Mouse (Mus musculus) spleen, embryonic (tissue): Measurements from ENCODE around the gene Bmp7.

ENCODE experiments used
- CTCF ChIA-PET: fragments of 350-600 bp; sonication (Branson Sonifier 250); formaldehyde crosslinking; loops from one replicate; lab custom pipeline; 2022; lab: Charles Lee

Gene Bmp7

GRCm38 (mm10) chr2:172911157-172911556, 29.0 kb downstream of the Bmp7 start:
- CTCF ChIA-PET = no interaction called here

GRCm38 (mm10) chr2:172909463-172909862, 30.7 kb downstream of the Bmp7 start:
- CTCF ChIA-PET = no interaction called here

DNA sequence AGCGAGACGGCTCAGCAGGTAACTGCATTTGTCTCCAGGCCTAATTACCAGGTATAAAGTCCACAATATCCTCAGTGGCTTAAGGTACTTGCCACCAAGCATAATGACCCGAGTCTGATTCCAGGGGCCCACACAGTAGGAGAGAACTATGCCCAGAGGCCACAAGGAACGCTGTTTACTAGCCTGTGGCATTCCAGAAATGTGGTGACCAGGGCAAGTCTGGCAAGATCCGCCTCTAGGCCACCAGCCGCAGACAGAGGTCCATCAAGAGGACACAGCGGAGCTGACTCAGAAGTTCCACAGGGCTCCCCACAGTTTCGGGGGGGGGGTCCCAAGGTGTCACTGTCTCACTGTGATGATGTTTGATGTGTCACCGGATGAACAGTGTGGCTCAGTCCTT, 34.0 kb downstream of the Bmp7 start:
- CTCF ChIA-PET = no interaction called here

DNA sequence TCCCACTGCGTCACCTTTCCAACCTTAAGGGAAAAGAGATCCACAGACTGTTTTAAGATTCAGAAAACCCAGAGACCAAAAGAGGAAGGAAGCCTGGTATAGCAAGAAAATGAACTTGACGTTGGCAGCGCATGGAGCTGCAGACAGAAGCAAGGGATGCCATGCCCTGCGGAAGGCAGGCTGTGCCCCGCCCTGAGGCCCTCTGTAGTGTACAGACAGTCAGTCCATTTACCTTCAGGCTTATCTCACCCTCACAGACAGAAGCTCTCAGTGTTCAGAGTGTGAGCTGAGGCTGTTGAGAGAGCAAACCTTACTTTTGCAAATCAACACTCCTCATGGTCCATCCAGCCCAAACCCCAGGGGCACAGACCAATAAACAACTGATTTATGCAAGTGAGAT, 35.1 kb downstream of the Bmp7 start:
- CTCF ChIA-PET = no interaction called here

- CTCF ChIA-PET = no interaction called here
Measured at GRCm38 (mm10) chr2:172904614-172905013, 35.5 kb downstream of the Bmp7 start.

- CTCF ChIA-PET = no interaction called here
Measured at GRCm38 (mm10) chr2:172903523-172903922, 36.6 kb downstream of the Bmp7 start.

DNA sequence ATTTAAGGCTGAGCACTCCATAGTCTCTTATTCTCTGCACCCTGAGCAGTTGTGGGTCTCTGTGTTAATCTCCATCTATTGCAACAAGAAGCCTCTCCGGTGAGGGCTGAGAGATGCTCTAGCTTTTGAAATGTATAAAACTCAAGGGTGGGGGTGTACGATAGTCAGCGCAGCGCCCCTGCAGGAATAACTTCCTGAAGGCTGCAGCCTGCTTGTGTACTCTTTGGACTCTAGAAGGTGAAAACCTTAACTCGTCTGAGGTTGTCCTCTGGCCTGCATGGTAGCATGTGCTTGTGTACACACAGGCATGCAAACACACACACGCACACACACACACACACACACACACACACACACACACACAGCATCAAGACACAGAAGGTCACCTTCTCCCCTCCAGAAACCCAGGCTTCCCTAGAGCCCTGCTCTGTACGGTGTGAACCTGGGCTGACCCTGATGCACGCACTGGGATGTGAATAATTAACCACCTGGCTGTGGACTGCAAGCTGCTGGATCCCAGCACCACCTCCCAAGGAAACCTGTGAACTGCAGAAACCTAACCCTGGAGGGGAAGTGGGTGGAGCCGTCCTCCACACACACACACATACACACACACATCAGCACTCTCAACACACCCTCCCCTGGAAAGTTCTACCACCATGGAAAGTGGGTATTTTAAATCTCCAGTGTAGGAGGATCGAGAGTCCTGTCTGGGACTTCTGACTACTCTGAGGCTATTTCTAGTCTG, 39.0 kb downstream of the Bmp7 start:
- CTCF ChIA-PET = no interaction called here

DNA sequence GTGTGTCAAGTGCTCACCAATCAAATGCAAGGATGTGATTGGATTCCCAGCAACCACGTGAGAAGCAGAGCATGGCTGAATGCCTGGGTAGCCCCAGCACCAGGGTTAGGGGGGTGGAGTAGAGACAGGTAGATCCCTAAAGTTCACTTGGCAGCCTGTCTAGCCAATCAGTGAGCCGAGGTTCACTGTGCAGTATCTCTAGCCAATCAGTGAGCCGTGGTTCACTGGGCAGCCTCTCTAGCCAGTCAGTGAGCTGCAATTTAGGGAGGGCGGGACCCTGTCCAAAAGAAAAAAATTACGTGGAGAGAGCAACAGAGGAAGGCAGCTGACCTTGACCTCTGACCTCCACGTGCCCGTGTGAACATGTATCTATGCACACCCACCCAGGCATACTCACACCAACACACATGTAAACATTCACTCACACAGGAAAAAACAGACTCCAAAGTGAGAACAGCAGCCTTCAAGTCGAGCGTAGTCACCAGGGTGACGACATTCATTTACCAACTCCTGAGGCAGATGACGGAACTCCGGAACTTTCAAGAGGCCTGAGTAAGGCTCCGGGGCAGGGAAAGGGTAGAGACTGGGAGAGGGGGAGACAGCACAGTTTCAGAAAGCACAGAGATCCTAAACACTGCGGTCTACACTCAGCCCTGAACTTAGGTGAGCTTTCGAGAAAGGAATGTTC, 50.2 kb downstream of the Bmp7 start:
- CTCF ChIA-PET = no interaction called here

- CTCF ChIA-PET = no interaction called here
Measured at GRCm38 (mm10) chr2:172889222-172889621, 50.9 kb downstream of the Bmp7 start.

DNA sequence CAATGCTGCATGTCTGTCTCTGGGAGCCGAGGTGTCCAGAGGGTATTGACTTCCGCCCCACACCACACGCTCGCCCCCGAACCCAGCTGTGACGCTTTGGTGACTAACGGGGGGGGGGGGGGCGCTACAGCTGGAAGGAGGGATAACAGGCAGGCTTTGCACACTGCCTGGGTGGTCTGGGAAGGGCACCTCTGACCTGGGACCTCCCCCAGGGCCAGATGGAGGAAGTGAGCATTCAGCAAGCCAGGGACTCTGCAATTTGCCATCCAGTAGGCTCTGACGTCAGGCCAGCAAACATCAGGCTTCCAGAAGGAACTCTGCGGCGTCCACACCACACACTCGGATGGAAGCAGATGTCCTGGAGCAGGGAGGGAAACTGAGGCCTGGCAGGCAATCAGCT, 52.0 kb downstream of the Bmp7 start:
- CTCF ChIA-PET = no interaction called here

- CTCF ChIA-PET = no interaction called here
Measured at GRCm38 (mm10) chr2:172885861-172886260, 54.3 kb downstream of the Bmp7 start.

GRCm38 (mm10) chr2:172884584-172884983, 55.5 kb downstream of the Bmp7 start:
- CTCF ChIA-PET = no interaction called here

- CTCF ChIA-PET = no interaction called here
Measured at GRCm38 (mm10) chr2:172875201-172875600, 64.9 kb downstream of the Bmp7 start.

DNA sequence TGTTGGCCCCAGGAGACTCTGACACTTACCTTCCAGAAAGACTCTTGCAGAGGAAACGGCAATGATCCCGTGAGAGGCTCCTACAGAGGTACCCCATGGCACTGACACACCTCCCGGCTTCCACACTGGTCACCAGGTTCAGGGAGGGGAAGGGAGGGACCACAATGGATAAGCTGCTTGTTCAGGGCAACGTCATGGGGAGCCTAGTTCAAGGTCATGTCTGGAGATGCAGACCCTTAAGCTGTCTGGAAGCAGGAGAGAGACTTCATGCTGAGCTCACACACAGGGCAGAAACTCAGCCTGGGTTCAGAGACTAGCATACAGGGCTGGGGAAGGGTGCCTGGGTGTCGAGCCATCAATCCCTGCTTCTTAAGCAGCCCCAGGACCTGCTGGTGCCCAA, 73.8 kb downstream of the Bmp7 start:
- CTCF ChIA-PET = no interaction called here

DNA sequence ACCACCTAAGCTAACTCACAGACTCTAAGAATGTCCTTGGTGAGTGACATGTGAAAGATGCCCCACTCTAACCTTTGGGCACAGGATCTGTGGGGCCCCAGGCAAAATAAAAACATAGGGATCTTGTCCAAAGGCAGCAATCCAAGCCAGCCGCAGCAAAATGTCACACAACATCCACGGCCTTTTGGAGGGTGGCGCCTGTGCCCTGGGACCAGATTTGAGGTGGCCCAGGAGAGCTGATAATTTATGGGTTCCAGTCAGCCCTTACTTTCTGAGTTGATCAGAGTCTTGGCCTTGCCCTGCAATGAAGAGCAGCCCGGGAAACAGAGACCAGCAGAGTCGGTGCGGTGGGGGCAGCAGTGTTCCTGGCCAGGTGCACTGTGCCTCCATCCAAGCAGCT, 75.0 kb downstream of the Bmp7 start:
- CTCF ChIA-PET = no interaction called here

DNA sequence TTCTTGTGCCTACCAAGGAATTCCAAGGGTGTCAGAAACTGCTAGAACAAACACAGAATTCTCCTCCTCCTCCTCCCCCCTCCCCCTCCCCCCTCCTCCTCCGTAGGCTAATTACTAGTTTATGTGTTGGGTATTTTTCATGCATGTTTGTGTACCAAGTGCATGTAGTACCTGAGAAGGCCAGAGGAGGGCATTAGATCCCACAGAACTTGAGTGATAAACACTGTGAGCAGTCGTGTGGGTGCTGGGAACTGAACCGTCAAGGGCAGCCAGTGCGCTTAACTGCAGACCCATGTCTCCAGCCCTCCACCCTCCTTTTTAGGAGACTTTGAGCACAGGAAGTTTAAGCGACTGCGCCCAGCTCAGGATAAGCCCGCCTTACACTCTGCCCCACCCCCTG, 75.6 kb downstream of the Bmp7 start:
- CTCF ChIA-PET = no interaction called here

- CTCF ChIA-PET = no interaction called here
Measured at GRCm38 (mm10) chr2:172863469-172863856, 76.7 kb downstream of the Bmp7 start.

GRCm38 (mm10) chr2:172862850-172863468, 77.2 kb downstream of the Bmp7 start:
- CTCF ChIA-PET = no interaction called here

DNA sequence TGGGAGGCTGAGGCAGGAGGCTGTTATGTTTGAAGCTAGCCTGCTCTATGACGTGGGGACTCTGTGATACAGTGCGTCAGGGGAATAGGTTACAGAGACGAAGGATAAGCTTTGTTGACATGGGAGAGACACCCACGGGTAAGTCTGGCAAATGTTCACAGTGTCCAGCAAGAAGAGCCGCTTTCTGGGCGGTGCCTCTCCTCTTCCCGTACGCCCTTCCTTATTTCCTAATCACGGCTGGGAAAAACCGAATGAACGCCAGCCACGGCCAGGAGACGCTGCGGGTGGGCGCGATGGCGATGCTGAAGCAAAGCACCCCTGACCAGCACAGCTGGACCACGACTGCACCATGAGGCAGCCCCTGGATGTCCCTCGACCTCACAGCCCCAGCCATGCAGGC, 77.7 kb downstream of the Bmp7 start:
- CTCF ChIA-PET = no interaction called here

- CTCF ChIA-PET = no interaction called here
Measured at GRCm38 (mm10) chr2:172861590-172861989, 78.5 kb downstream of the Bmp7 start.

GRCm38 (mm10) chr2:172860593-172860992, 79.5 kb downstream of the Bmp7 start:
- CTCF ChIA-PET = no interaction called here

GRCm38 (mm10) chr2:172860104-172860503, 80.0 kb downstream of the Bmp7 start:
- CTCF ChIA-PET = no interaction called here

DNA sequence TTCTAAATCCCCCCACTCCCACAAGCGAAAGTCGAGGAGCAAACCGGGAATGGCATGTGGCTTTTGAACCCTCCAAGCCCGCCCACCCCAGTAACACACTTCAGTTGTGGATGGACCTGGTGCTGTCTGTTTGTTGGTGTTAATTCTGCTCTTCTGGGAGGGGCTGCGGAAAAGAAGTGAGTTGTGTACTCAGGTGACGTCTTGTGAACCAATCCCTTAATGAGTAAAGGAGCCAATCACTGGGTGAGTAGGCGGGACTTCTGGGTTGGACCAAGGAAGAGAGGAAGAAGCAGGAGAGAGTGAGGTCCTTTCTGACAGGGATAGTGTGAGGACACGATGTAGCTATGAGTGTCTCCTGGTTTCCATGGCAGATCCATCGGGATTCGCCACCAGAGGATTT, 83.1 kb downstream of the Bmp7 start:
- CTCF ChIA-PET = no interaction called here
